27 mouse cellular contexts compared by ENCODE assay signal in genomic region chr3:100264991-100265390, GRCm38 (mm10).
"Had no signal": no experiment of that assay in that cellular context is flagged by ENCODE, and none has a peak within 500 bp of the region (broad histone marks: within the 10 kb centered on the region; RNA-seq: fewer than 3 reads in every experiment).

No protein-coding gene starts in this region.

- H3K4me3 ChIP-seq: heart, embryonic 10.5 days; heart, embryonic 12.5 days; hindbrain, embryonic 13.5 days; hindbrain, embryonic 15.5 days; kidney, embryonic 15.5 days; limb, embryonic 10.5 days; limb, embryonic 12.5 days; liver, embryonic 13.5 days; liver, embryonic 15.5 days had no signal

- ATAC-seq: hindbrain, postnatal 0 days; intestine, embryonic 16.5 days; liver, postnatal 0 days had no signal

- DNase-seq: gastrocnemius, postnatal 10 days; gastrocnemius, postnatal 25 days; heart, adult 18-20 months; heart, postnatal 10 days; heart, postnatal 4 days; kidney, adult 11 months; kidney, adult 2 months; kidney, adult 9 months; kidney, postnatal 14 days; kidney, postnatal 36 days; layer of hippocampus, adult 9-11 months; layer of hippocampus, postnatal 36 days; liver; liver, embryonic 13.5 days; liver, postnatal 0 days had no signal

- H3K4me1 ChIP-seq: heart, embryonic 10.5 days; heart, embryonic 12.5 days; hindbrain, embryonic 13.5 days; hindbrain, embryonic 15.5 days; kidney, embryonic 15.5 days; limb, embryonic 10.5 days; limb, embryonic 12.5 days; liver, embryonic 13.5 days; liver, embryonic 15.5 days had no signal

- H3K4me2 ChIP-seq: heart, embryonic 12.5 days; hindbrain, embryonic 13.5 days; hindbrain, embryonic 15.5 days; kidney, embryonic 15.5 days; limb, embryonic 12.5 days; liver, embryonic 11.5 days; liver, embryonic 13.5 days; liver, embryonic 15.5 days had no signal

- H3K27me3 ChIP-seq: heart, embryonic 12.5 days; hindbrain, embryonic 13.5 days; hindbrain, embryonic 15.5 days; kidney, embryonic 15.5 days; limb, embryonic 12.5 days; liver, embryonic 13.5 days; liver, embryonic 15.5 days had no signal

- H3K9ac ChIP-seq: heart, embryonic 12.5 days; hindbrain, embryonic 13.5 days; hindbrain, embryonic 15.5 days; kidney, embryonic 15.5 days; limb, embryonic 12.5 days; liver, embryonic 13.5 days; liver, embryonic 15.5 days; liver, postnatal 0 days had no signal

- H3K36me3 ChIP-seq: heart, embryonic 10.5 days; heart, embryonic 12.5 days; hindbrain, embryonic 13.5 days; hindbrain, embryonic 15.5 days; kidney, embryonic 15.5 days; limb, embryonic 10.5 days; limb, embryonic 12.5 days; liver, embryonic 13.5 days; liver, embryonic 15.5 days had no signal

- H3K9me3 ChIP-seq: heart, embryonic 10.5 days; heart, embryonic 12.5 days; hindbrain, embryonic 13.5 days; hindbrain, embryonic 15.5 days; kidney, embryonic 15.5 days; limb, embryonic 10.5 days; liver, embryonic 13.5 days; liver, embryonic 15.5 days had no signal

- H3K27ac ChIP-seq: heart, embryonic 10.5 days; hindbrain, embryonic 13.5 days; hindbrain, embryonic 15.5 days; hindbrain, postnatal 0 days; kidney, embryonic 15.5 days; kidney, postnatal 0 days; limb, embryonic 10.5 days; limb, embryonic 12.5 days; liver, embryonic 13.5 days; liver, embryonic 15.5 days had no signal
